Mouse (Mus musculus) layer of hippocampus, adult 18-20 months (tissue): ENCODE data around the gene Fam187b. TPM values are rescaled to one million over a fixed set of nuclear protein-coding genes. Genes with fewer than 3 reads are reported as not detected.

Experiments
- DNase-seq, 2 experiments: peaks; one replicate each; pipeline ENCODE4 v3.0.0; 2022; ENCODE audit warnings: low spot score in 2 of 2
- total RNA-seq, 2 experiments: library from RNA; stranded (reverse); gene quantifications; 2 replicates each; pipeline ENCODE4 v1.2.3; 2021

Gene Fam187b
- total RNA-seq, 2 experiments from 2014 or later = 0.18 TPM; not detected in 1

DNA sequence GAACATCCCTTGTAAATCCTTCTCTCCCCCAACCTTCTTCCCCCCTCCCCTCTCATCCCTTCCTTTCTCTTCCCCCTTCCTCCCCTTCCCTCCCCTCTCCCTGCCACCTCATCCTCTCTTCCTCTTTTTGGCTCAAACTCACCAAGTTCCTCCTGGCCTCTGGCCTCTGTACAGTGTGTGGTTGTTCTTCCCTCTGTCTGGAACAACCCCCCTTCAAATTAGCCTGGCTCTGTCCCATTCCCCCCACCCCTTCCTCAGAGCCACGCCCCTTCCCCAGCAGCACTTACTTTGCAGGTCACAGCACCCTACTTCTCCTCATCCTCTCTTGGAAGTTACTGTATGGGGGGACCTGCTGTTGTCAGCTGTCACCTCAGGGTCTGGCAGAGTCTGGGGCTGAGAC, 34.6 kb downstream of the Fam187b start:
- DNase-seq = no peak

DNA sequence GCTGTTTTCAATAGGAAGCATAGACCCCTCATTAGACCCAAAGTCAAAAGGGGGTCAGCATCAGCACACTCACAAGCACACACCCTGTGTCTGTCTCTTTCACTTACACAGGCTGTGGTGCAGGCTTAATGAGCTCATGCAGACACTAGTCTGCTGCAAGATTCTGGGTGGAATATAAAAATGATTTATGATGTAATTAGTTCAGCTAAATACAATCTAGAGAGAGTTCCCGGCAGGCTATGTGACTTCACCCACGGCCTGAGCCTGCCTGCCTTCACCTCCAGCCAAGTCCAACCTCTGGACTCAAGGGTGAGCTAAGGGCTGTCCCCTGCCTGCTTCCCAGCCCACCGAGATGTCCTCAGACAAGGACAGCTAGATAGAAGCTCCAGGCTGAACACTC, 35.3 kb downstream of the Fam187b start:
- DNase-seq = no peak

DNA sequence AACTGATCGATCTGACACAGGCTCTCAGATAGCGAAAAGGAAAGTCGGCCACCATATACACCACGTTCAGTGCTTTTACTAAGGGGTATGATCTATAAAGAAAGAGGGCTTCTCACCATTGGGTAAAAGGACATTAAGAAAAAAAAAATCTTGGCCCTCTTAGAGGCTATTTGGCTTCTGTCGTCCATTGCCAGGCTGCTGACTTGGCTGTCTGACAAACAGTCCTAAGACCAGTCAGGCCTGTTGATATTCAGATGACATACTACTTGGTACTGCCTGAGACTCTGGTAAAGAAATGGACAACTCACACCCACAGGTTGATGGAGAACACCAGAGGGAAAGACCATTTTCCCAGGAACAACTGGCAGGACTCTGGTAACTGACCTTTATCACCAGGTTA, 39.4 kb downstream of the Fam187b start:
- no peak for DNase-seq

DNA sequence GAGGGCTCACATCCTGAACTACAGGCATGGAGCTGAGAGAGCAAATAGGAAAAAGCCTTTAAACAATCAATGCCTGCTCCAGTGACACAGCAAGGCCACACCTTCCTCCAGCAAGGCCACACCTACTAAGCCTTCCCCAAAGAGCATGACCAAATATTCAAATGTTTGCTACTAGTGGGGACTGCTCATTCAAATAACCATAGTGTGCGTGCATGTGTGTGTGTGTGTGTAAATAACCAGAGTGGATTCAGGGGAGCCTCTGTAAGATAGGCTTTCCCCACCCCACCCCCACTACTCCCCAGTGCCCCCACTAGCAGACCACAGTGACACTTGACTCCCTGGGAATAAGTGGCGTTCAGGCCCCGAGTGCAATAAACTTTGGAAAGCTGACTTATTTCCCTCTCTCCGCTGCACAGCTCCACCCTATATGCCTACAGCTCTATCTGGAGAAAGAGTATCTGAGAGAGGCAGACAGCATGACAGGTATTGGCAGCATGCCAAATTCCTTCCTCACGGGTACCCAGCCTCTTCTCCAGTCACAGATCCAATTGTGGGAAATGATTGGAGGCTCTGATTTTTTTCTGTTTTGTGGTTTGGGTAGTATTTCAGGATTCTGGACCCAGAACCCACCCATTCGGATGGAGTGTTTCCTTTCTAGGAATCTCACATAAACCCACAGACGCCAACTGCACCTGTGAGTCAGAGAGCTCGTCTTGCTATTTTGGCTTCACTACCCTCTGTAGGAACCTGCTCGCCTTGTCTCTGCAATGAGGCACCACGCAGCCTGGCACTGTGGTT, 43.7 kb downstream of the Fam187b start:
- peak; percentile 21 to 37 for DNase-seq

DNA sequence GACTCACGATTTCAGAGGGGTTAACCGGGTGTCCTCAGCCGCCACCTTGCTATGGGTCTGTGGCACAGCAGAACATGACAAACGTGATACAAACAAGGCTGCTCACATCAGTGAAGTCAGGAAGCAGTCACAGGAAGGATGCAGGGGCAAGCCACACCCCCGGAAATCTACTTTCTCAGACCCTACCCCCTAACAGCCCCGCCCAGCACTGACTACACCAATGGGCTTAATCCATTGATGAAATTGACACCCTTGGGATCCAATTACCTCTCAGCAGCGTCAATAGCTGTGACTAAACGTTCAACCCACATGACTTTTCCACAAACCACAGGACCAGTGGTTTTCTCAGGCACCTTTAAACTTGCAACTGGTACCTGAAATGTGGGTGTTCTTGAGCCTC, 55.0 kb downstream of the Fam187b start:
- no peak for DNase-seq

DNA sequence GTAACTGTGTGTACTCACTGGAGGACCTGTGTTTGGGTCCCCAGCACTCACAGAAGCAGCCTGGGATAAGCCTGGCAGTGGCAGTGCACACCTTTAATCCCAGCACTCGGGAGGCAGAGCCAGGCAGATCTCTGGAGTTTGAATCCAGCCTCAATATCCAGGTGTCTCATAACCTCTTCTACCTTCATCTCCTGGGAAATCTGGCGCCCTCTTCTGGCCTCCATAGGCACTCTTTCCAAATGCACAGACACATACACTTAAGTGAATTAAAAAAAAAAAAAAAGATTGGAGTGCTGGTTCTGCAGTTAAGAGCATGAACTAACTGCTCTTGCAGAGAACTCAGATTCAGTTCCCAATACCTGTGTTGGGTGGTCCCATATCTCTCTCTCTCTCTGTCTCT, 57.1 kb downstream of the Fam187b start:
- DNase-seq = no peak

DNA sequence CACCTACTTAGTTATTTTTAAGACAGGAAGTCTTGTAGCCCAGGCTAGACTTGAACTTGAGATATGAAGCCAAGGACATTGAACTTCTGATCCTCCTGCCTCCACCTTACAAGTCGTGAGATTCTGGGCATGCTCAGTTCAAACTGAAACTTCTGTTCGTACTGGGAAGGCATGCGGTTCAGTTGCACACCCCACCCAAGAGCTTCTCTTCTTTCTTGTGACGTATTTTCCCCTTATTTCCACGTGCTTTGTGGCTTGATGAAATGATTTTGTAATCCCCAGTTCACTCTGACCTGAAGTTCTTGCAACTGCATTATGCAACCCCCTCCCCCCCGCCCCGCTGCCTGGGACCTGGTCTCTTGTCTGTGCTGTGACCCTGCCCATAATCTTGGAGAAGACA, 58.1 kb downstream of the Fam187b start:
- no peak for DNase-seq

DNA sequence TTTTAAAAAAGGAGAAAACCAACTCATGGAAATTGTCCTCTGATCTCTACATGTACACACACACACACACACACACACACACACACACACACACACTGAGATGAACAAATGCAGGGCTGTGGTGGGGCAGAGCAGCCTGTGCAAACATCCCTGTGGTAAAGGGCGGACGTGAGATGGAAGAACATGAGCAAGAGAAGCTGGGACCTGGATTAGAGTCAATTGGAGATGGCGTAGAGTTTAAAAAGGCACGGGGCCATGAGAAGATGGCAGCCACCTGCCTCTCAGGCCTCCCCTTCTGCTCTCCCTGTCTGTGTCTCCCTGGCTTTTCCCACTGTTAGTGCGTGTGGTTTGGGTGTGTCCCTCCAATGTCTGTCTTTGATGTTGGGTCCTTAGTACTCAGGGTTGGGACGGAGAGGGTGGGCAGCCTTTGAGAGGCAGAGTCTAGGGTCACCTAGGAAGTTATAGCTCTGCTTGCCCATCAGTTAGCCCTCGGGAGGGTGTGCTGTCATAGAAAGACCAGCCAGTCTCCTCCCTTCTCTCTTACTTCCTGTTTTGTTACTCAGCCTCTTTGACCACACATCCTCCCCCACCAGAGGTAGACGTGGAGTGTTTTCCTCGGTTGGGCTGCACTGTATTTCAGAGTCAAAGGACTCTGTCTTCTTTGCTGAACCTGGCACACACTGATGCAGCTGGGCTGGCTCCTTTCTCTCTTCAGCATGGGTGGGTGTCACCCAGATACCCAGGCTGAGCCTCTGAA, 60.0 kb downstream of the Fam187b start:
- DNase-seq = no peak

DNA sequence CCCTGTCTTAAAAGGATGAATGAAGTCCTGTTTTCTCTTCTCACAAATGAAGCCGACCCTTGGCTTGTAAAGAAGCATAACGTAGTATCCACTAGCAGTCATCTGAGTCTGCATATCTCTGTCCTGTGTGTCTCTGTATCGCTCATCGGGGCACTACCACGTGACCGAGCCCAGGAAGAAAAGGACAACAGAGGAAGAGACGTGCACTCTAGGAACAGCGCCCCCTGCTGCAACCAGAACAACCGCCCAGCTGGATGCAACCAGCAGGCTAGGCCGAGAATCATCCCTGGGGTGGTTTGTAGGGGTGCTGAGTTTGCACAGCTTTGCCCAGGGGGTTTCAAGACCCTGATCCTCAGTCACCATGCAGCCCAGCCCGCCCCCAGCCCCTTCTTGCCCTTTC, 61.2 kb downstream of the Fam187b start:
- no peak for DNase-seq

DNA sequence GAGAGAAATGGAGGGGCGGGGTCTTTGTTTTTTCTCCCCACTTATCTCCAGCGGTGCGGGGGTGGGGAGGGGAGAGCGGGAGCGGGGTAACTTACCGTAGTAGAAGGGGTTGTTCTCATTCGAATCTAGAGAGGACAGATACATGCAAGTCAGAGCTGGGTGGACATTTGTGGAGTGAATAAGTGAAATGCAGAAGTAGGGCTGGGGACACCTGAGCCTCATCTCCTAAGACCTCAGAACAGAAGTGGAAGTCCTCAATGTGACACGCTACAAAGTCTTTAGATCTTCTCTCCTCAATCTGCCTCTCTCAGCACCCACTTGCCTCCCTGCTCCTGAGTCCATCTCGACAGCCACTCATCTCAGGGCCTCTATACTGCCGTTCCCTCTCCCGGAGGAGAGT, 61.7 kb downstream of the Fam187b start:
- DNase-seq = no peak

DNA sequence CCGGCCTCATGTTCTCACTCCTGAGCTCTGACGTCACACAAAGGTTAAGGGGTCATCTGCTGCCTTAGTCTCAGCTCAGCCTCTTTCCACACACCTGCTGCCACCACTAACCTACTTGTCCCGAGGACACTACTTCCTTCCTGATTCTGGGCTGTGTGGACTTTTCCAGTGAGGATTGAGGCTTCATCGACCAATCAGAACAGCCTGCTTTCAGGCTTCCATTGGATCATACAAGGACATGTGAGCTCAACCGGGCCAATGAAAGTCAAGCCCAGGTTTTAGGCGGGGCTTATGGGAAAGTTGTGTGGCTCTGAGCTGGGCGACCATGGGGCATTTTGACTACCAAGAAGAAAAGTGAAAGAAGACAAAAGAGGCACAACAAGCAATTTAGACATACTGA, 63.3 kb downstream of the Fam187b start:
- no peak for DNase-seq

DNA sequence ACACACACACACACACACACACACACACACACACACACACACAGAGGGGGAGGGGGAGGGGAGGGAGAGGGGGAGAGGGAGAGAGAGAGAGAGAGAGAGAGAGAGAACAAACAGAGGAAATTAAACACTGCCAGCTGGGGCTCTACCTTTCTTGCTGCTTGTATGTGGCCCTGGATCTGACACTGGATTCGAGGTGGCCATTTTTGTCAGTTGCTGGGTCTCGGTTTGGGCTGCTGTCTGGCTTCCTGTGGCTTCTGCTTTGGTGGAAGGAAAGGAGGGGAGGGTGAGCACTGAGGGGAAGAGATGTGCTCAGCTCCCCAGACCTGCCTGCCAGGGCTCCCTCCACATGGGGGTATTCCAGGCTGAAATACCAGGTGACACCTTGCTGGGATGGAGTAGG, 64.1 kb downstream of the Fam187b start:
- no peak for DNase-seq

DNA sequence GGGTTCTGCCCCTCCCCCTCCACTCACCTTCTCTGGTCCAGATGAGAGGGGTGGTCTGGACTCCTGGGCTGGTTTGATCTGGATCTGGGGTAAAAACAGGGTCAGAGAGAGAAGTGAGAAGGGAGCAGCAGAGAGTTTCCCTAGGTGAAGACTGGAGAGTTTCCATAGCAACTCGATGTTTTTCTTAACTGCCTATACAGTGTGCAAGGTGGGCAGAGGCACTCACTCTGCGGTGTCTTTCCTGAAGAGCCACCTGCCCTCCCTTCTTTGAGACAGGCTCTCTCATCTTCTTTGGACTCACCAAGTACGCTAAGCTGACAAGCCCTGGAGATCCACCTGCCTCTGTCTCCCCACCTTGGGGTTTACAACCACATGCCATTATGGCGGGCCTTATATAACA, 65.4 kb downstream of the Fam187b start:
- DNase-seq = no peak

Other genes with a start within 250 kb of the Fam187b start
- 100 to 1,000 TPM; 109 TPM for gene Tmem147, start 244.2 kb upstream of the Fam187b start, total RNA-seq
- not detected for gene Gapdhs, start 230.1 kb upstream of the Fam187b start, total RNA-seq
- 10 to 100 TPM in 1 of 2 experiments, 1 to 10 TPM in 1; 6.9 to 10.1 TPM for gene Sbsn, start 222.3 kb upstream of the Fam187b start, total RNA-seq
- gene Dmkn, start 210.0 kb upstream of the Fam187b start, total RNA-seq = 1 to 10 TPM; 1.1 to 1.8 TPM
- gene Krtdap, start 185.9 kb upstream of the Fam187b start, total RNA-seq = not detected
- gene Ffar2, start 150.0 kb upstream of the Fam187b start, total RNA-seq = not detected
- not detected for gene Ffar3, start 117.6 kb upstream of the Fam187b start, total RNA-seq
- gene Ffar1, start 112.2 kb upstream of the Fam187b start, total RNA-seq = not detected
- not detected for gene Cd22, start 93.4 kb upstream of the Fam187b start, total RNA-seq
- gene Mag, start 58.9 kb upstream of the Fam187b start, total RNA-seq = 100 to 1,000 TPM; 155 to 176 TPM
- gene Hamp2, start 49.1 kb upstream of the Fam187b start, total RNA-seq = not detected
- gene Hamp, start 29.8 kb upstream of the Fam187b start, total RNA-seq = not detected
- 100 to 1,000 TPM; 134 to 139 TPM for gene Usf2, start 17.0 kb upstream of the Fam187b start, total RNA-seq
- 1 to 10 TPM; 6.6 to 7.6 TPM for gene Lsr, start 326 bp upstream of the Fam187b start, total RNA-seq
- gene Fxyd5, start 68.7 kb downstream of the Fam187b start, total RNA-seq = 10 to 100 TPM; 16.8 to 21.5 TPM
- 100 to 1,000 TPM in 1 of 2 experiments, 10 to 100 TPM in 1; 87.4 to 103 TPM for gene Fxyd7, start 77.7 kb downstream of the Fam187b start, total RNA-seq
- gene Fxyd1, start 83.4 kb downstream of the Fam187b start, total RNA-seq = 100 to 1,000 TPM; 113 to 114 TPM
- gene Lgi4, start 85.6 kb downstream of the Fam187b start, total RNA-seq = 10 to 100 TPM; 37.9 to 40.4 TPM
- gene Fxyd3, start 102.9 kb downstream of the Fam187b start, total RNA-seq = under 1 TPM; 0.58 to 0.92 TPM
- gene Hpn, start 141.5 kb downstream of the Fam187b start, total RNA-seq = 1 to 10 TPM; 4.3 to 7.0 TPM
- gene Scn1b, start 153.2 kb downstream of the Fam187b start, total RNA-seq = 100 to 1,000 TPM; 669 to 714 TPM
- gene Gramd1a, start 182.1 kb downstream of the Fam187b start, total RNA-seq = 100 to 1,000 TPM; 108 to 115 TPM